Mouse (Mus musculus): Measurements from ENCODE around the gene Il10rb. TPM values are rescaled to one million over a fixed set of nuclear protein-coding genes. Genes with fewer than 3 reads are reported as not detected.
"Not testable (repeated sequence)": the region's sequence is repeated elsewhere in the genome, so short reads cannot be mapped to it uniquely, and the experiment has no call there.

Gene Il10rb
- total RNA-seq, 2 experiments from 2014 or later: 7.0 to 7.8 TPM

DNA sequence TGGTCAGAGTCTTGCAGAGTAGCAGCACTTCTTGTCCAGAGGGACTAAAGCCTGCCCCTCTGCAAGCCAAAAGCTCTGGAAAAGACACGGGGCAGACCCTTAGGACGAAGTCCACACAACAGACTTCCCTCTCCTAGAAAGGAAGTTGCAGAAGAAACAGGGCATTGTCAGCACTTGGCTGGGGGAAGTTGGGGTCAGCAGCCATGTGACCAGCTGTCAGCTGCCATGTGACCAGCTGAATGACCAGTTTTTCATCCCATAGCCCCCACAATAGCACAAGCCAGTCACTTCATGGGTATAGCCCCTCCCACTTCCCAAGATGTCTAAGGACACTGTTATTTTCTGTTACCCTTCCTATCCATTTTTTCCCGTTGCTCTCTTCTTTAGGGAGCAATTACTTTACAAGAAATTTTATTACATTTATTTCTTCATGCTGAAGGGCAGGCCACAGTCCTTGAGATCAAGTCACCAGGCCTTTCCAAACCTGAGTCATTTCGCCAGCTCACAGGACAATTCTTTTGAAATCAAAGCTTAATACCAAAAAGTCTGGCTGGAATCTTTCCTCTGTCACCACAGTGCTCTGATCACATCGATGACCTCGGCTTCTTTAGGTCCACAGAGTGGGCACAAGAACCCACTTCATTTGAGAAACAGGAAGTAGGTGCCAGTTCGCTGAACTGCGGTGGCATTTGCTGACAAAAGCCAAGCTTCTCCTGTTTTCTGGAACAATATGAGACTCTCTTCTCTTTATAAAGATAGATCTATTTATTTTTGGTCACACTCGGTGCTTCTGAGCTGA lies 9.6 kb downstream of the Il10rb start:
- intact Hi-C loops (cut with DNase I): no loop called here
- DNase-seq: no peak

DNA sequence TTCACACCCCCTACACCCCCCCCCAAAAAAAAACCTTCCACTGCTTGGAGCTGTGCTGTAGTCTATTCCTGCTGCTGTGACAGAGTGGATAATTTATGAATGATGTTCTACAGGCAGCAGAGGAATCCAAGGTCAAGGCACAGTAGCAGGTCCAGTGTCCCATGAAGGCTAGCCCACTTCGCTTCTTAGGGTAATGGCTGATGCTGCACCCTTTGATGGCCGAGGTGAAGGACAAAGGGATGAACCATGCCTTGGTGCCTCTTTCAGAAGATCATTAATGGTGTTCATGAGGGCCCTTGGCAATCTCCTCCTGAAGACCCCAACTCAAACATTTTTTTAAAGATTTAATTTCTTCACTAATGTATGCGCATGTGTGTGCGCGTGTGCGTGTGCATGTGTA lies 10.4 kb downstream of the Il10rb start:
- no peak for DNase-seq
- intact Hi-C loops (cut with DNase I): no loop called here

- no peak for DNase-seq
- intact Hi-C loops (cut with DNase I): no loop called here
Measured at GRCm38 (mm10) chr16:91416938-91417337, 11.0 kb downstream of the Il10rb start.

GRCm38 (mm10) chr16:91418531-91418930 lies 12.6 kb downstream of the Il10rb start:
- intact Hi-C loops (cut with DNase I): no loop called here
- DNase-seq: no peak

- DNase-seq: no peak
- intact Hi-C loops (cut with DNase I): no loop called here
Measured at GRCm38 (mm10) chr16:91425816-91426215, 19.9 kb downstream of the Il10rb start.

GRCm38 (mm10) chr16:91426586-91426985 lies 20.6 kb downstream of the Il10rb start:
- intact Hi-C loops (cut with DNase I): no loop called here
- DNase-seq: no peak

DNA sequence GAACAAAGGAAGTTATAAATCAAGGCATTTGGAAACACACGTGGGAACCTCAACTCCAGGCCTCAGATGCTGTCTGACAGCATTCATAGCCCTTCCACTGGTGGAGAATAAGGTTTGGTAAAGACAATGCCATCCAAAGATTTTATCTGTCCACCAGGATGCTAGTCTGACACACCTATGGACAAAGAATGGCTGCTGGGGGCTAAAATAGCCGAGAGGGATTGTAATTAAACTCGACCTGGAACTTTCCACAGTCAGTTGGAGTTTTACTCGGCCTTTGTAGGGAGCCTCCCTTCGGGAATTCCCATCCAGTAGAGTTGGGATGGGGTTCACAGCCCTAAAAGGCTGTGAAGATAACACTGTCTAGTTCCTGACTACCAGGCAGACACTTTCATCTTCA lies 21.5 kb downstream of the Il10rb start:
- no peak for DNase-seq
- intact Hi-C loops (cut with DNase I): no loop called here

- intact Hi-C loops (cut with DNase I): no loop called here
- DNase-seq: no peak
Measured at GRCm38 (mm10) chr16:91428259-91428865, 22.4 kb downstream of the Il10rb start.

DNA sequence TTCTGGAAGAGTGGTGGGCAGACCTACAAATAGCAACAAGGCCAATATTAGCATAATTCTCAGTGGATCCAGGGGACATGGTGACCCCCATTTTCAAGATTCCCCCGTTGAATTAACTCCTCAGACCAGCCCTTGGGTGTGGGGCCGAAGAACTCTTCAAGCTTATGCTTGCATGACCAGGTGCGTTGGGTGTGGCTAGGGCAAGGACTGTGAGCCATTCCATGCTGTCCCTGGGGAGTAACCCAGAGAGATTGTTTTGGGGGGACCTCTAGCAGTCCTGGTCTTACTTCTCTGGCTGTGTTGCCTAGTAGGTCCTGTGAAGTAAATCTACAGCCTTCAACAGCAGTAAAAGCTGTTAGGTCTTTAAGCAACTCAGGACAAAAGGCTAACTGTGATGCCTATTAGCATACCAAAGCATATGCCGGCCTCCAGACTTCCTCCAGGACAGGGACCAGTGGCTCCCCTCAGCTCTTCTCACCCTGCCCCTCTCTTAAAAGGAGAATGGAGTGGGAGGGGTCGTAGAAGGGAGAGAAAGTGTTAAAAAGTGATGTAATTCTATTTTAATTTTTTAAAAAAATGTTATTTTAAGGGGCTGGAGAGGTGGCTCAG lies 26.9 kb downstream of the Il10rb start:
- intact Hi-C loops (cut with DNase I): no loop called here
- DNase-seq: no peak

- intact Hi-C loops (cut with DNase I): no loop called here
- DNase-seq: no peak
Measured at GRCm38 (mm10) chr16:91433329-91433933, 27.5 kb downstream of the Il10rb start.

- intact Hi-C loops (cut with DNase I): no loop called here
- DNase-seq: no peak
Measured at GRCm38 (mm10) chr16:91434119-91434518, 28.2 kb downstream of the Il10rb start.

DNA sequence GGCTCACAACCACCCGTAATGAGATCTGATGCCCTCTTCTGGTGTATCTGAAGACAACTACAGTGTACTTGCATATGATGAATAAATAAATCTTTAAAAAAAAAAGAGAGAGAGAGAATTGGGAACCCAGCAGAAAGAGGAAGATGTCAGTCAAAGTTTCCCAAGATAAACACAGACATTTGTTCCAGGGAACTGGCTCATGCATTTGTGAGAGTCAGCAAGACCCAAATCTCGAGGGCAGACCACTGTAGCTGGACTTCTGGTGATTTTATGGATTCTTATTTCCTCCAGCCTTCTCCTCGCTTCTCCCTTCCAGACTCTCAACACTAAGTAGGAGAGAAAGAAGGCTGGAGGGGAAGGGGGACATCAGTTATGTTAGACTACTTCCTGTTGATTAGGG lies 32.1 kb downstream of the Il10rb start:
- intact Hi-C loops (cut with DNase I): no loop called here

DNA sequence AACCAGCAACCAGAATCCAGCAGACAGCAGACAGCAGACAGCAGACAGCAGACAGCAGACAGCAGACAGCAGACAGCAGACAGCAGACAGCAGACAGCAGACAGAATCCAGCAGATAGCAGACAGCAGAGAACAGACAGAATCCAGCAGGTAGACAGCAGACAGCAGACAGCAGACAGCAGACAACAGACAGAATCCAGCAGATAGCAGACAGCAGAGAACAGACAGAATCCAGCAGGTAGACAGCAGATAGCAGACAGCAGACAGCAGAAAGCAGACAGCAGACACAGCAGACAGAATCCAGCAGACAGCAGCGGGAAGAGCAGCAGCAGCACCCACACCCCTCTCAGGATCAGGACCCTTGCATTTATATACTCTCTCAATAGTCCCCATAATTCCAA lies 32.6 kb downstream of the Il10rb start:
- intact Hi-C loops (cut with DNase I); DNase-seq: not testable (repeated sequence)

More for the DNA sequence above, 32.1 kb downstream of the Il10rb start:
- no peak for DNase-seq

- intact Hi-C loops (cut with DNase I): no loop called here
- DNase-seq: peak; percentile 22
Measured at GRCm38 (mm10) chr16:91441366-91441765, 35.4 kb downstream of the Il10rb start.

- intact Hi-C loops (cut with DNase I): no loop called here
- no peak for DNase-seq
Measured at GRCm38 (mm10) chr16:91441811-91442240, 35.9 kb downstream of the Il10rb start.

DNA sequence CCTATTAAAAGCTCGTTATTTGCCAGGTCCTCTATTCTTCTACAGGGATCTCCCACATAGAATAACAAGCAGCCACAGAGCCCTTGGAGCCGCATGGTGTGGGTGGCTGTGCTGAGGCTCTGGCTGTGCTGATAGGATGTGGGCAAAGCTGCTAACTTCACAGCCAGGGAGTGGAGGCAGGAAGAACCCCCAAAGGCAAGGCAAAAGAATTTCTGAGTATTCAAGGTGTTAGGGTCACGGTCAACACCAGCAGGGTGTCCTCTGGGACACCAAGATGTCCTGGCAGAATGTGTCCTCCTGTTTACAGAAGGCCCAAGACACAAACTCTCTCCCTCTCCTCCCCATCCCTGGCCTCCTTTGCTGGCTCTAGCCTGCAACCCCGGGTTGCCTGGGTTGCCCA lies 36.5 kb downstream of the Il10rb start:
- intact Hi-C loops (cut with DNase I): no loop called here
- no peak for DNase-seq

GRCm38 (mm10) chr16:91443211-91443611 lies 37.2 kb downstream of the Il10rb start:
- intact Hi-C loops (cut with DNase I): no loop called here
- DNase-seq: no peak

GRCm38 (mm10) chr16:91444847-91445246 lies 38.9 kb downstream of the Il10rb start:
- no peak for DNase-seq
- intact Hi-C loops (cut with DNase I): no loop called here

GRCm38 (mm10) chr16:91445566-91445965 lies 39.6 kb downstream of the Il10rb start:
- intact Hi-C loops (cut with DNase I): no loop called here
- no peak for DNase-seq

- no peak for DNase-seq
- intact Hi-C loops (cut with DNase I): no loop called here
Measured at GRCm38 (mm10) chr16:91446778-91447511, 41.0 kb downstream of the Il10rb start.

- no peak for DNase-seq
- intact Hi-C loops (cut with DNase I): no loop called here
Measured at GRCm38 (mm10) chr16:91447512-91447900, 41.5 kb downstream of the Il10rb start.
